Mouse (Mus musculus) sigmoid colon, adult 10 weeks (tissue): ENCODE measurements around the gene Gm21119. TPM values are rescaled to one million over a fixed set of nuclear protein-coding genes. Genes with fewer than 3 reads are reported as not detected.

Source experiments
- polyA plus RNA-seq: library from polyadenylated mRNA; stranded (reverse); fragments of 350-450 nt; fragmentation: Illumina TruSeq; extraction: RNeasy Lipid Tissue Mini Kit (QIAGEN cat#74804); gene quantifications from one replicate; pipeline ENCODE4 v1.2.3, GENCODE M21; 2014; ENCODE audit warnings: low read depth, low replicate concordance

The Gm21119 gene
- polyA plus RNA-seq: 0.28 TPM

DNA sequence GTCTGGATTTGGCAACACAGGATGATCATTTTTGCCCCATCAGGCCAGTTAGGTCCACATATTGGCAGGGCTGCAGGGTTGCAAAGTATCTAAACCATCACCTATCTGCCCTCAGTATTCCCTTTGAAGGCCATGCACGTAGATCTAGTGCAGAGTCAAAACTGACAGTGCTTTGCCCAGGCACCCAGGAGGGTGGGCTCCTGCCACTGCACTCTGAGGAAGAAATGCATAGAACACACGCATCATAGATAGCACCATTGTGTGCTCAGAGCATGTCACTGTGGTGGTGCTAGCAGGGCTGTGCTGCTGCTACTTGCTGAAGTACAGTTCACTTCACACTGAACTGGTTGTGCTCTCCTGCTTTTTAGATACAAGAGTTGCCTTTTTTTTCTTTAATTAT is at the start of gene Gm21119:
Gene Gm21119 (plus strand): TSS at position 301 of the 400 bp plus-strand sequence.

